Mouse (Mus musculus) ovary, adult 18-20 months (tissue): ENCODE results near the gene St14.
"Not testable (repeated sequence)": the region's sequence is repeated elsewhere in the genome, so short reads cannot be mapped to it uniquely, and the experiment has no call there.

Source experiments
- DNase-seq: peaks from one replicate; pipeline ENCODE4 v3.0.0; 2022; ENCODE audit warnings: low spot score, mixed read lengths

St14 gene

GRCm38 (mm10) chr9:31131205-31131968 lies at the start of gene St14:
Gene St14 (minus strand): TSS chr9:31131853.
- DNase-seq: peak; percentile 29

GRCm38 (mm10) chr9:31177692-31178091 lies 46.0 kb upstream of the St14 start:
- DNase-seq: no peak

GRCm38 (mm10) chr9:31176379-31177130 lies 44.9 kb upstream of the St14 start:
- DNase-seq: peak; percentile 84

- no peak for DNase-seq
Observed at GRCm38 (mm10) chr9:31175978-31176377, 44.3 kb upstream of the St14 start.

GRCm38 (mm10) chr9:31175346-31175745 lies 43.7 kb upstream of the St14 start:
- no peak for DNase-seq

GRCm38 (mm10) chr9:31168356-31169093 lies 36.9 kb upstream of the St14 start:
- DNase-seq: no peak

- no peak for DNase-seq
Observed at GRCm38 (mm10) chr9:31167305-31167704, 35.7 kb upstream of the St14 start.

GRCm38 (mm10) chr9:31165505-31165904 lies 33.9 kb upstream of the St14 start:
- not testable (repeated sequence) for DNase-seq

GRCm38 (mm10) chr9:31163327-31163726 lies 31.7 kb upstream of the St14 start:
- no peak for DNase-seq

- no peak for DNase-seq
Observed at GRCm38 (mm10) chr9:31162911-31163310, 31.3 kb upstream of the St14 start.

GRCm38 (mm10) chr9:31159910-31160309 lies 28.3 kb upstream of the St14 start:
- DNase-seq: no peak

- no peak for DNase-seq
Observed at GRCm38 (mm10) chr9:31156594-31156993, 24.9 kb upstream of the St14 start.

GRCm38 (mm10) chr9:31151050-31151449 lies 19.4 kb upstream of the St14 start:
- no peak for DNase-seq

GRCm38 (mm10) chr9:31148135-31148534 lies 16.5 kb upstream of the St14 start:
- DNase-seq: no peak

- no peak for DNase-seq
Observed at GRCm38 (mm10) chr9:31145272-31145925, 13.7 kb upstream of the St14 start.

- DNase-seq: no peak
Observed at GRCm38 (mm10) chr9:31142924-31143323, 11.3 kb upstream of the St14 start.

- DNase-seq: no peak
Observed at GRCm38 (mm10) chr9:31133131-31133530, 1.5 kb upstream of the St14 start.

GRCm38 (mm10) chr9:31130357-31131204 lies 1.1 kb downstream of the St14 start:
- DNase-seq: no peak

GRCm38 (mm10) chr9:31129956-31130355 lies 1.7 kb downstream of the St14 start:
- no peak for DNase-seq

- DNase-seq: no peak
Observed at GRCm38 (mm10) chr9:31127876-31128465, 3.7 kb downstream of the St14 start.

- no peak for DNase-seq
Observed at GRCm38 (mm10) chr9:31126079-31126478, 5.6 kb downstream of the St14 start.
